Mouse (Mus musculus) ES-Bruce4 (cell line): ENCODE data around the gene Lipc.

ENCODE experiments used
- CTCF ChIP-seq: IDR thresholded peaks from one replicate; pipeline ENCODE4 v1.8.1; 2011; ENCODE audit warnings: low read depth, low read length
- EP300 ChIP-seq: IDR thresholded peaks from 2 replicates; pipeline ENCODE4 v1.6.1; 2011; ENCODE audit warnings: low read depth, low read length; ENCODE audit not compliant: insufficient read depth
- POLR2A ChIP-seq: IDR thresholded peaks from one replicate; pipeline ENCODE4 v1.8.1; 2011; ENCODE audit warnings: low read length; ENCODE audit not compliant: insufficient read depth

DNA sequence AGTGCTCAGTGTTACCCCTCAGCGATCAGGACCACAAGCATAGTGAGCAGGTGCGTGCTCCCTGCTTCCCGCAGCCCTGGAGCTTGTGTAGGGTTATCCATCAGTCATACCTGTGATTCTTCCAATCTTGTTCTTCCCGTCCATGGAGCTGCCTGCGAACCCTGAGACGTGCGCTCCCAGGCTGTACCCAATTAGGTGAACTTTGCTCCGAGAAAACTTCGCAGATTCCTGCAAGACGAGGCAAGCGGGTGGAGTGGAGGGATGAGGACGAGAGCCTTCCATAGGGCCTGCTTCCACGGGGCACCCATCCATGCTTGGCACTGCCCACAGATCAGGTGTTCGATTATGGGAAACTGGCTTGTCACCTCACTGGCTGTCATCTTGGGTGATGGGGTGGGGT lies 133.3 kb downstream of the Lipc start:
- TF ChIP-seq CTCF = no peak
- TF ChIP-seq POLR2A = no peak
- TF ChIP-seq EP300 = no peak
